Mouse (Mus musculus): ENCODE measurements around the gene Zbtb3.

The Zbtb3 gene

DNA sequence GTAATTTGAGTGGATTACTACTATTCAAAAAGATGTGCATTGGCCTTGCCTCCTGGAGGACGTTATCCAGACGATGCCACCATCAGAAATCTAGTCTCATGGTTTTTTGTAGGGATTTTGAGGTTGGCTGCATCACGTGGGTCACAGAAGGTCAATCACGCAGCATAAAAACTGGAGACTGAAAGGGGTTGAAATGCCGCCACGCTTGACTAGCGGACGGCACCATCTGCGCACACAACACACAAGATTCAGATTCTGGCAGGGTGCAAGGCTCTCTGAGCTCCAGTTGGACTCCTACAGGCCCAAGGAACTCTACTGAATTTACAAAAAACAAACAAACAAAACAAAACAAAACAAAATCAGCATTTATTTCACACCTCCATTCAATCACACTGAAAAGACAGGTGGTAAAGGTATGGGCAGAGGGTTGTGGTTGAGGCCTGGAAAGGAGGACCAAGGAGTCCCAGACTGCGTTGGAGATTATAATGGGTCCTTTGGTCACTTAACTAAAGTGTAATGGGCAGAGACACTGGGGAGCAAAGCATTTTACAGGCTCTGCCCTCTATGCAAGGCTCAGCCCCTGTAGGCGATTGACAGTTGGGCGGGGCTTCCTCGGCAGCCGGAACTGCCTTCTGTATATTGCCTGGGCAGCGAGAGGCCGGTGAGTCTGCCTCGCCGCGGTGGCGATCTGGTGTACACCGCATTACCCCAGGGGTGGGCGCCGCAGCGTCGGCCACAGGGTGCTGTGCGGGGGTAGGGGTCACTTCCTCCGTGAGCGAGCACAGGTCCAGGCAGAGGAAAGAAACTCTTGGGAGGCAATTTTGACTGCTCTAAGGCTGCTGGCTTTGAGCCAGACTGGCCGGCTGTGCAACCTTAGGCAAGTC, 37.8 kb downstream of the Zbtb3 start:
- in situ Hi-C loops (cut with MseI, MboI), result no loop called here

DNA sequence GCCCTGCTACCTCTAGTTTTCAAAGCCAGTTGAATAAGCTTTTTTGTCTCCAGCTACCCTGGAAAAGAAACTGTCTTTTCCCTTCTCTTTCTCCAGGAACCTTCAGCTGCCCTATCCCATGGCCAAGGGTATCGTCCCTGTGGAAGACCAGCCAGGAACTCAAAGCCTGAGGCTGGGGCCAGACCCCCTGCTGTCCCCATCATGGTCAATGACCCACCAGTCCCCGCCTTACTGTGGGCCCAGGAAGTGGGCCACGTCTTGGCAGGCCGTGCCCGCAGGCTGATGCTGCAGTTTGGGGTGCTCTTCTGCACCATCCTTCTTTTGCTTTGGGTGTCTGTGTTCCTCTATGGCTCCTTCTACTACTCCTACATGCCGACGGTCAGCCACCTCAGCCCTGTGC, 38.7 kb downstream of the Zbtb3 start:
- in situ Hi-C loops (cut with MseI, MboI), result no loop called here

DNA sequence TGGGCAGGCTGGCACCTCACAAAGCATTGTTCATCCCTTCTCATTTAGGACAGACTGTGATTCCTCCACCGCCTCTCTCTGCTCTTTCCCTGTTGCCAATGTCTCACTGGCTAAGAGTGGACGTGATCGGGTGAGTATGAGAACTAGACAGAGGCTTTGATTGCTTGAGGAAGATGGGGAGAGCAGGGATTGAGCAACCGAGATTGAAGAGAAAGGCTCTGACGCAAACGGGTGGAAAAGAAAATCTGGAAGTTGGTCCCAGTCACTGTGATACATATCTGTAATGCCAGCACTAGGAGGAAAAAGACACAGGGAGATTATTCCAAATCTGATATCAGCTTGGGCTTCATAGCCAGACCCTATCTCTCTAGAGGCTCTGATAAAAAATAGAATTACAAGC, 40.6 kb downstream of the Zbtb3 start:
- in situ Hi-C loops (cut with MseI, MboI), result no loop called here

DNA sequence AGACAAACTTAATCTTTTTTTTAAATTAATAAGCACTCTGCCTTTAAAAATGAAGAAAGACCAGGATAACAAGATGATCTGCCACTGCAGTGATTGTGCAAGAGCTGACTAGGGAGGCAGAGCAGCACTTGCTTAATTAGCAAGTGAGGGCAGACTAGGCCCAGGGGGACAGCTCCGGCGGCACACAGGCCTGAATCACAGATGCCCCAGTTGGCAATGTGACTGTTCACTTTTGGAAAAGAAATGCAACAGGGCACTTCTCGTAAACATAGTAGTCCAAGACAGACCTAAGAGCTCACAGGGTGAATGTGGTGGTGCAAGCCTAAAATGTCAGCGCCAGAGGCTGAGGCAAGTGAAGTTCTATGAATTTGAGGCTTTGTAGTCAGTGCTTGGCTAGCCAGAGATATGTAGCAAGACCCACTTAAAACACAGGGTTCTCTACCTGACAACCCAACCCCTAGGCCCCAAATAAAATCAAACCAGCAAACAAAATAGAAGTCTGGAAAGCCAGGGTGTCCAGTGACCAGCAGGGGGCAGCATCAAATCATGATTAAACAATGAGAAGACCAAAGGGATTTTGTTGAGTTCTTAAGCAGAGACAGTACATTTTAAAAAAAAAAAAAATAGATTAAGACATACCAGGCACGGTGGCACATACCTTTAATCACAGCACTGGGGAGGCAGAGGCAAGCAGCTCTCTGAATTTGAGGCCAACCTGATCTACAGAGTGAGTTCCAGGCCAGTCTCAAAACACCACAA, 42.2 kb downstream of the Zbtb3 start:
- in situ Hi-C loops (cut with MseI, MboI), result no loop called here

DNA sequence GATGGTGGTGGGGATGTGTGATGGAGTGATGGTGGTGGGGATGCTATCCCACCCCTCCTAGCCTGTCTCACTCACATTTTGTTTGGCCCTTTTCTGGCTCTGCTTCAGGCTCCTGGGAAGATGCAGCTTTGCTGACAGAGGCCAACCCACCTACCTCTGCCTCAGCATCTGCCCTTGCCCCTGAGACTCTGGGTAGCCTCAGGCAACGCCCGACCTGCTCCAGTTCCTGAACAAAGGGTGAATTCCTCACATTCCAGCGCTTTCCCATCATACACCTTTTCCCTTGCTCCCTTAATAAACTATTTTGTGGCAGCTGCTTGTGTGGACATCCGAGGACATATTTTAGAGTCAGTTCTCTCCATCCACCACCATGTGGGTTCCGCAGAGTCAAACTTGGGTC, 46.0 kb downstream of the Zbtb3 start:
- in situ Hi-C loops (cut with MseI, MboI), result no loop called here

DNA sequence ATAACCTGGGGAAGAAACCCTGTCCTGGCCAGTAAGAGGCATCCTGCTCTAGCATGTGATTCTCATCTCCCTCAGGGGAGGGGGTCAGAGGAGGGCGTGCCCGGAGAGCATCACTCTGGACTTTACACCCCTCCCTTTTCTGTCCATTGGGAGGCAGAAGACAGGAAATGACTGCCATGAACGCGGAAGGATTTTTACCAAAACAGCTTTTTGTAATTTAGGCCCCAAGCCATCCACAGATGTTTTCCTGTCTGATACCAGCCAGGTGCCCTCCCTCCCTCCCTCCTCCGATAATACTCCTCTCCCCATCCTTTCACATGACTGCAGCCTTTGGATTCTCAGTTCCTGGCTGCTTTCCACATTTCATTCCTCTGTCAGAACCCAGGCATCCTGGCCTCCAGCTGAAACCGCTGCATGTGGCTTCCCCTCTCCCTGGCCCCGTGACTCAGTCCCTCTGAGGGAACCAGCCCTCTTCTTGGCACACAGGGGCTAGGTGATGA, 48.1 kb downstream of the Zbtb3 start, which contains the start of gene Lrrn4cl:
Lrrn4cl (plus strand) TSS at position 367 of the 500 bp plus-strand sequence.
- in situ Hi-C loops (cut with MseI, MboI), result loop anchor here in 1 of 2 experiments (10.0 kb wide), 1 partner anchor 254 kb away; no protein-coding TSS in a partner anchor

DNA sequence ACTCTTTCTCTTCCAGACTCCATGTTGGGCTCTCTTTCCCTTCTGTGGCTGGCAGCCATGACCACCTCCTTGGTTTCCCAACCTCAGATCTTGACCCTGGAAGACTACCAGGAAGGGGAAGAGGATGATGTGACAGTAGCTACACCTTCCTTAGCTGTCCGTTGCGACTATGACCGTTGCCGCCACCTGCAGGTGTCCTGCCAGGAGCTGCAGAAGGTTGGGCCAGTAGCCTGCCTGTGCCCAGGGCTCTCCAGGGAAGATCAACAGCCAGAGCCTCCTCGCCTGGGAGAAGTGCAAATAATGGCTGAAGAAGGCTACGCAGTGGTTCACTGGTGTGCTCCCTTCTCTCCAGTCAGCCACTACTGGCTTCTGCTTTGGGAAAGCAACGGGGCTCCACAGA, 49.3 kb downstream of the Zbtb3 start:
- in situ Hi-C loops (cut with MseI, MboI), result loop anchor here in 1 of 2 experiments (10.0 kb wide), 1 partner anchor 253 kb away; no protein-coding TSS in a partner anchor

DNA sequence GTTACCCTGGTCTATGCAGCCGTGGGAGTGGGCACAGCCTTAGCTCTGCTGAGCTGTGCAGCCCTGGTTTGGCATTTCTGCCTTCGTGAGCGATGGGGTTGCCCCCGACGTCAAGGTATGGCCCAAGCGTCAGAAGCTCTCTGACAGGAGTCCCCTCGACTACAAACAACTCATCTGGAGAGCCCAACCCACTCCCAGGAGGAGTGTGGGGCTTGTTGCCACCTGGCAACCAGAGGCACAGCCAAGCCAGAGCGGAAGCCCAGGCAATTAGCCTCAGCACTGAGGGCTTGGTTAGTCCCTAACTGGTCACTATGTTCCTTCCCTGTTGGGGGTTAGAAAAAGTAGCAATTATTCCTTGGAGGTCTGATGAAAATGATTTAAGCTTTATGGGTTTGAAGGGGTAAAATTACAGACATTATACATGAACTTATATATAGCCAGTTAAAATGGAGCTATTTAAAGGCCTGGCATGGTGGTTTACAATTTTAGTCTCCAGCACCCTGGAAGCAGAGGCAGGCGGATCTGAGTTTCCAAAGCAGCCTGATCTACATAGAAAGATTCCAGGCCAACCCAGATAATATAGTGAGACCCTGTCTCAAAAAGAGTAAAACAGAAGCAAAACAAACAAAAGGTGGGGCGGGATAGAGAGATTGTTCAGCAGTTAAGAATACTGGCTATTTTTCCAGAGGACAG, 50.0 kb downstream of the Zbtb3 start:
- in situ Hi-C loops (cut with MseI, MboI), result loop anchor here in 1 of 2 experiments (10.0 kb wide), 1 partner anchor 252 kb away; no protein-coding TSS in a partner anchor

DNA sequence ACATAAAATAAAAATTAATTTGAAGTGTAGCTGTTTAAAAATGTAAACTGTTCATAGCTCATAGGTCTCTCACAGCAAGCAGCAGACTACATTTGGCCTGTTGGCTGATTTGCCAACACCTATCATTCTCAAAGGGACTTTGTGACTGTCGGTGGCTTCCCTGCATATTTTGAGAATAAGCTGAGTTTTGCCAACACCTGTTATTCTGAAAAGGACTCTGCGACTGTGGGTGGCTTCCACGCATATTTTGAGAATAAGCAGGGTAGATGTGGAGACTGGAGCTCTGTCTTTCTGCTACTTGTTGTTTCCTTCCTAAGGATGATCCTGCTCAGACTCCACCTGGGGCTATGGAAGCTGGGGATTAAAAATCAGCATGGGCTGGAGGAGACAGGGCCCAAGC, 50.8 kb downstream of the Zbtb3 start:
- in situ Hi-C loops (cut with MseI, MboI), result loop anchor here in 1 of 2 experiments (10.0 kb wide), 1 partner anchor 252 kb away; no protein-coding TSS in a partner anchor
